Mouse (Mus musculus) embryonic facial prominence, embryonic 10.5 days (tissue): ENCODE measurements around the gene Tbc1d32. TPM values are rescaled to one million over a fixed set of nuclear protein-coding genes. Genes with fewer than 3 reads are reported as not detected.
"Not testable (repeated sequence)": the region's sequence is repeated elsewhere in the genome, so short reads cannot be mapped to it uniquely, and the experiment has no call there.

Experiments
- DNase-seq: peaks from one replicate; pipeline ENCODE4 v3.0.0-alpha.2; 2017; ENCODE audit warnings: low spot score
- H3K27ac ChIP-seq: fragments of 300-500 bp; sonication (generic); replicated peaks from 2 replicates; pipeline ENCODE4 v1.5.1; 2016; ENCODE audit warnings: mild to moderate bottlenecking
- H3K27me3 ChIP-seq: fragments of 300-500 bp; sonication (generic); replicated peaks from 2 replicates; pipeline ENCODE4 v1.6.1; 2016; ENCODE audit warnings: low read depth, mild to moderate bottlenecking; ENCODE audit not compliant: poor library complexity, severe bottlenecking
- H3K36me3 ChIP-seq: fragments of 300-500 bp; sonication (generic); replicated peaks from 2 replicates; pipeline ENCODE4 v1.6.1; 2016; ENCODE audit warnings: mild to moderate bottlenecking, moderate library complexity
- H3K4me1 ChIP-seq: fragments of 300-500 bp; sonication (generic); 2 replicates; pipeline ENCODE4 v1.6.1; 2016
- H3K4me3 ChIP-seq: fragments of 300-500 bp; sonication (generic); 2 replicates; pipeline ENCODE4 v1.5.1; 2016; ENCODE audit warnings: mild to moderate bottlenecking, moderate library complexity
- H3K9me3 ChIP-seq: fragments of 300-500 bp; sonication (generic); 2 replicates; pipeline ENCODE4 v1.6.1; 2016; ENCODE audit warnings: mild to moderate bottlenecking
- WGBS: fragments of 180-500 bp; shearing (Covaris S2); methylation state at CpG from one replicate; pipeline ENCODE4 v1.1.7; 2016; 5-methylcytosine and 5-hydroxymethylcytosine counted together
- polyA plus RNA-seq: library from polyadenylated mRNA; unstranded; fragments of >200 nt; fragmentation: Nextera tagmentation; extraction: Ambion mirVana; gene quantifications from 2 replicates; pipeline ENCODE4 v1.2.1, GENCODE M21; 2016

Gene Tbc1d32
- polyA plus RNA-seq = 4.2 and 4.4 TPM in 2 replicates

GRCm38 (mm10) chr10:56228568-56229209 lies at the start of gene Tbc1d32:
Gene Tbc1d32 (minus strand): TSS chr10:56228689.
- no peaks in the 10 kb centered on the region for H3K27me3 ChIP-seq
- H3K27ac ChIP-seq = peak within 1 kb of the TSS; percentile 89
- H3K4me3 ChIP-seq = peak within 1 kb of the TSS; percentile 67
- 3% methylated on average over 42 of the region's 42 CpGs for WGBS
- peaks cover 6% of the 10 kb centered on the region for H3K4me1 ChIP-seq
- DNase-seq = peak; percentile 94
- H3K36me3 ChIP-seq = no peaks in the 10 kb centered on the region
- H3K9me3 ChIP-seq = no peaks in the 10 kb centered on the region

DNA sequence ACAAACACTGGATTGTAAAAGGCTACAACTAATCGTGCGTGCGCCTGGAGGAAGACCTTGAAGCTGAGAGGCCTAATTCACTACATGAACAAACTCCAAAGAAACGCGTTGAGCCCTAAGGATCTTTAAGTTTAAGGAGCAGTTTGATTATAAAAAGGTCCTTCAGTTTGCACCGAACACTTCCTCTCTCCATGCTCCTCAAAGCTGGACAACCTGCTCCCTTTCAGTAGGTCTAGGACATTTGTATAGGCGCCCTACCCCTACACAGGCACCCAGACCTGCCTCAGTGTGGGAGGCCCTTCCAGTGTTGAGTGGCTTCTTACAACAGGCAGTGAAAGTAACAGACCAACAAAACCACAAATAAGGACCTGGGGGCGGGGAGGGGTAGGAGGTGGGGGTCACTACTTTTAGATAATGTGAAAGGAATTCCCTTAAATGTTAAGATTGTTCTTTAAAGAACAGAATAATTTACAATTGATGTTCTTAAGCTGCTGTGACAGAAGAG lies 666 bp downstream of the Tbc1d32 start:
- H3K27me3 ChIP-seq = no peaks in the 10 kb centered on the region
- WGBS = 77% methylated on average over 8 of the region's 8 CpGs
- no peaks in the 10 kb centered on the region for H3K9me3 ChIP-seq
- DNase-seq = peak; percentile 13
- H3K27ac ChIP-seq = peak overlapping the region; percentile 89
- H3K4me3 ChIP-seq = peak overlapping the region; percentile 67
- 0 out of 2 replicates have a peak, but pooled peaks cover 1% of the 10 kb centered on the region for H3K36me3 ChIP-seq
- peaks cover 6% of the 10 kb centered on the region for H3K4me1 ChIP-seq

GRCm38 (mm10) chr10:56215797-56216196 lies 12.7 kb downstream of the Tbc1d32 start:
- Histone ChIP-seq H3K36me3 (peaks cover 8% of the 10 kb centered on the region), H3K4me3 (no peak overlapping the region), H3K9me3 (no peaks in the 10 kb centered on the region), H3K27ac (no peak overlapping the region), H3K27me3 (no peaks in the 10 kb centered on the region), H3K4me1 (no peaks in the 10 kb centered on the region)
- 78% methylated on average over 3 of the region's 3 CpGs for WGBS
- DNase-seq = no peak

GRCm38 (mm10) chr10:56210343-56210742 lies 18.1 kb downstream of the Tbc1d32 start:
- Histone ChIP-seq H3K27ac (no peak overlapping the region), H3K9me3 (no peaks in the 10 kb centered on the region), H3K27me3 (no peaks in the 10 kb centered on the region), H3K4me1 (no peaks in the 10 kb centered on the region), H3K36me3 (peaks cover 15% of the 10 kb centered on the region), H3K4me3 (no peak overlapping the region)
- no peak for DNase-seq
- WGBS = 97% methylated on average over 1 of the region's 1 CpGs

GRCm38 (mm10) chr10:56206802-56207404 lies 21.6 kb downstream of the Tbc1d32 start:
- H3K9me3 ChIP-seq = no peaks in the 10 kb centered on the region
- 88% methylated on average over 8 of the region's 8 CpGs for WGBS
- no peak for DNase-seq
- peaks cover 8% of the 10 kb centered on the region; the same call in 1 of the 2 replicates for H3K36me3 ChIP-seq
- no peaks in the 10 kb centered on the region for H3K27me3 ChIP-seq
- H3K4me1 ChIP-seq = no peaks in the 10 kb centered on the region
- no peak overlapping the region for H3K27ac ChIP-seq
- H3K4me3 ChIP-seq = no peak overlapping the region

DNA sequence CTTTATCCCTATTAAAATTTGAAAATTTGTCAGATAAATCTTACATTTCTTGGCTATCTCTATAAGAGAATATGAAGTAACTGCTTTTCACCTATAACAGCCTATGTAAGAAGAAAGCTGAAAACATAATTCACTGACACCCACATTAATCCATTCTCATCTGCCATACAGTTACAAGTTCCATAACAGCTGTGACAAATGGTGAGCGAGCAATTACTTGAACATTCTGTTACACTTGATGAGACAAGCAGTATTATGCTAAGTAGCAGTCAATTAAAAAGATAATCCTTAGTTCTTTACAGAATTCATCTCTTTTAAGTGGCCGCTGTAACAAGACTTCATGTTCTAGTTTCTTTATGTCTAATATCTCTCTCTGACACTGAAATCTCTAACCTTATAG lies 24.1 kb downstream of the Tbc1d32 start:
- H3K36me3 ChIP-seq = 0 out of 2 replicates have a peak, but pooled peaks cover 3% of the 10 kb centered on the region
- no peaks in the 10 kb centered on the region for H3K4me1 ChIP-seq
- H3K4me3 ChIP-seq = no peak overlapping the region
- WGBS = 95% methylated on average over 2 of the region's 2 CpGs
- no peak for DNase-seq
- no peak overlapping the region for H3K27ac ChIP-seq
- no peaks in the 10 kb centered on the region for H3K27me3 ChIP-seq
- H3K9me3 ChIP-seq = no peaks in the 10 kb centered on the region

DNA sequence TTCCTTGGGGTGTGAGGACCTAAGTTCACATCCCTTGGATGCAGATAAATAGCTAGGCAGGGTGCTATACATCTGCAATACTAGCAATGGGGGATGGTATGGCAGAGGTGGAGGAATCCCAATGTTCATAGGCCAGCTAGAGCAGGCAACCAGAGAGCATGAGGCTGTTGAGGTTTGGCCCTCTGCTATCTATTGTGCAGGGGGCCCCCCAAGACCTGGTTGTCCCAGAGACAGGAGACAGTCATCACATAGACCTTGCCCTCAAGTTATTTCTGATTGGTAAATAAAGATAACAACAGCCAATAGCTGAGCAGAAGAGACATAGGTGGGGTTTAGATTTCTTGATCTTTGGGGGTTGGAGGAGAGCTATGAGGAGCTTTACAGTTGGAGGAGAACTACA lies 28.6 kb downstream of the Tbc1d32 start:
- Histone ChIP-seq H3K27ac (no peak overlapping the region), H3K27me3 (no peaks in the 10 kb centered on the region), H3K9me3 (no peaks in the 10 kb centered on the region), H3K4me3 (no peak overlapping the region), H3K4me1 (no peaks in the 10 kb centered on the region), H3K36me3 (0 out of 2 replicates have a peak, but pooled peaks cover 3% of the 10 kb centered on the region)
- DNase-seq = no peak

- Histone ChIP-seq H3K9me3 (no peaks in the 10 kb centered on the region), H3K27me3 (no peaks in the 10 kb centered on the region), H3K36me3 (0 out of 2 replicates have a peak, but pooled peaks cover 3% of the 10 kb centered on the region), H3K27ac (no peak overlapping the region), H3K4me3 (no peak overlapping the region), H3K4me1 (no peaks in the 10 kb centered on the region)
- no peak for DNase-seq
- 79% methylated on average over 3 of the region's 3 CpGs for WGBS
Measured at GRCm38 (mm10) chr10:56198691-56199090, 29.8 kb downstream of the Tbc1d32 start.

GRCm38 (mm10) chr10:56194310-56194709 lies 34.2 kb downstream of the Tbc1d32 start:
- no peak for DNase-seq
- Histone ChIP-seq H3K36me3 (no peaks in the 10 kb centered on the region), H3K4me3 (no peak overlapping the region), H3K27ac (no peak overlapping the region), H3K9me3 (no peaks in the 10 kb centered on the region), H3K4me1 (no peaks in the 10 kb centered on the region), H3K27me3 (no peaks in the 10 kb centered on the region)
- WGBS = 79% methylated on average over 7 of the region's 7 CpGs

GRCm38 (mm10) chr10:56181727-56182126 lies 46.8 kb downstream of the Tbc1d32 start:
- Histone ChIP-seq H3K27me3 (no peaks in the 10 kb centered on the region), H3K4me1 (no peaks in the 10 kb centered on the region), H3K27ac (no peak overlapping the region), H3K4me3 (no peak overlapping the region), H3K36me3 (peaks cover 9% of the 10 kb centered on the region), H3K9me3 (no peaks in the 10 kb centered on the region)
- WGBS = 95% methylated on average over 1 of the region's 1 CpGs
- DNase-seq = no peak

DNA sequence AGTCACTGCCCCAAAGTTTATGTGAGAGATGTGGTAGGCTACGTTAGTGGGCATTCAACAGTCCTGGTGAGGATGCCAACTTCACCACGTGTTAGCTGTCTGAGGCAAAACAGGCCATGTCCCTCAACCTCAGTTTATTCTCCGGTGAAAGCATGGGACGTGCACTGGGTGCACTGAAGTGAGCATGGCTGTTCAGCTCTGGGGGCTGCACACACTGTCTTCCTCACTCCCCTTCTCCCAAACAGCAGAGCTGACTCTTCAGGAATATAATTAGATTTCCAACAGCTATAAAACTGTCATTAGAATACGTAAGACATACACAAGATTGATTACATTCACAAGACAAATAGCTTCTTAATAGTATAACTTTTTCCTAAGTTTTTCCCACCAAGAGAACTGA lies 55.3 kb downstream of the Tbc1d32 start:
- H3K27me3 ChIP-seq = no peaks in the 10 kb centered on the region
- H3K36me3 ChIP-seq = 0 out of 2 replicates have a peak, but pooled peaks cover 3% of the 10 kb centered on the region
- no peaks in the 10 kb centered on the region for H3K9me3 ChIP-seq
- 93% methylated on average over 5 of the region's 5 CpGs for WGBS
- H3K27ac ChIP-seq = no peak overlapping the region
- no peaks in the 10 kb centered on the region for H3K4me1 ChIP-seq
- H3K4me3 ChIP-seq = no peak overlapping the region
- DNase-seq = no peak

- H3K4me3 ChIP-seq, H3K27me3 ChIP-seq, H3K4me1 ChIP-seq, H3K36me3 ChIP-seq, H3K9me3 ChIP-seq, H3K27ac ChIP-seq, DNase-seq: not testable (repeated sequence)
Measured at GRCm38 (mm10) chr10:56167721-56168120, 60.8 kb downstream of the Tbc1d32 start.

GRCm38 (mm10) chr10:56165758-56166157 lies 62.7 kb downstream of the Tbc1d32 start:
- H3K27ac ChIP-seq = no peak overlapping the region
- no peak overlapping the region for H3K4me3 ChIP-seq
- 91% methylated on average over 4 of the region's 4 CpGs for WGBS
- 0 out of 2 replicates have a peak, but pooled peaks cover 3% of the 10 kb centered on the region for H3K36me3 ChIP-seq
- no peaks in the 10 kb centered on the region for H3K4me1 ChIP-seq
- no peaks in the 10 kb centered on the region for H3K27me3 ChIP-seq
- no peak for DNase-seq
- H3K9me3 ChIP-seq = no peaks in the 10 kb centered on the region
